Mouse (Mus musculus) urinary bladder, postnatal 36 days (tissue): ENCODE measurements around the gene Trio.
A peak's percentile ranks its signal among the peaks of the same experiment; 100 is the strongest.

Source experiments
- DNase-seq, 2 experiments: peaks; one replicate each; pipeline ENCODE4 v3.0.0; 2022; ENCODE audit warnings: low spot score in 2 of 2, mixed read lengths in 1 of 2

Gene Trio

GRCm38 (mm10) chr15:27945570-27945969 lies 80.1 kb downstream of the Trio start:
- no peak for DNase-seq

GRCm38 (mm10) chr15:27944898-27945297 lies 80.8 kb downstream of the Trio start:
- DNase-seq: no peak

- DNase-seq: no peak
Measured at GRCm38 (mm10) chr15:27943486-27944195, 82.0 kb downstream of the Trio start.

- DNase-seq: peak in 1 of 2 experiments; percentile 18
Measured at GRCm38 (mm10) chr15:27942148-27942847, 83.3 kb downstream of the Trio start.

- no peak for DNase-seq
Measured at GRCm38 (mm10) chr15:27941441-27941840, 84.2 kb downstream of the Trio start.

- no peak for DNase-seq
Measured at GRCm38 (mm10) chr15:27941020-27941419, 84.6 kb downstream of the Trio start.

GRCm38 (mm10) chr15:27940032-27940431 lies 85.6 kb downstream of the Trio start:
- no peak for DNase-seq

- DNase-seq: no peak
Measured at GRCm38 (mm10) chr15:27938886-27939285, 86.8 kb downstream of the Trio start.

- no peak for DNase-seq
Measured at GRCm38 (mm10) chr15:27937861-27938833, 87.5 kb downstream of the Trio start.

GRCm38 (mm10) chr15:27937003-27937860 lies 88.4 kb downstream of the Trio start:
- peak in 1 of 2 experiments; percentile 32 for DNase-seq

- no peak for DNase-seq
Measured at GRCm38 (mm10) chr15:27935772-27936746, 89.6 kb downstream of the Trio start.

GRCm38 (mm10) chr15:27933270-27933669 lies 92.4 kb downstream of the Trio start:
- DNase-seq: no peak

GRCm38 (mm10) chr15:27931891-27932290 lies 93.8 kb downstream of the Trio start:
- DNase-seq: no peak

- no peak for DNase-seq
Measured at GRCm38 (mm10) chr15:27931459-27931858, 94.2 kb downstream of the Trio start.

GRCm38 (mm10) chr15:27927614-27928013 lies 98.0 kb downstream of the Trio start:
- DNase-seq: no peak

- DNase-seq: no peak
Measured at GRCm38 (mm10) chr15:27926941-27927340, 98.7 kb downstream of the Trio start.

- DNase-seq: no peak
Measured at GRCm38 (mm10) chr15:27926450-27926849, 99.2 kb downstream of the Trio start.

GRCm38 (mm10) chr15:27925865-27926264 lies 99.8 kb downstream of the Trio start:
- no peak for DNase-seq

- DNase-seq: no peak
Measured at GRCm38 (mm10) chr15:27925004-27925635, 100.5 kb downstream of the Trio start.
